Mouse (Mus musculus): ENCODE results near the gene Pigf.

GRCm38 (mm10) chr17:87024491-87025242, 539 bp downstream of the Pigf start:
- TF ChIP-seq CTCF (IDR thresholded peaks at IDR 0.05; ENCODE audit: low read depth, low read length) = no peak
- no peak for TF ChIP-seq POLR2A (IDR thresholded peaks at IDR 0.05; ENCODE audit: borderline replicate concordance, low read depth, low read length)

Data from bone marrow macrophage, adult 2 months (primary cell).